8 mouse cellular contexts compared by ENCODE assay signal in genomic region chr16:20805086-20805485, GRCm38 (mm10).
DNase-seq lines count a peak whose midpoint lies in the region; ATAC-seq and TF ChIP-seq lines count a peak whose summit lies in the region.

No protein-coding gene starts in this region.

- H3K9me3 ChIP-seq in embryonic facial prominence, embryonic 14.5 days (ENCODE audit: control insufficient read depth, low read length) = no peaks in the 10 kb centered on the region
- H3K9me3 ChIP-seq in intestine, embryonic 14.5 days (ENCODE audit: control insufficient read depth, low read length) = no peaks in the 10 kb centered on the region

- ATAC-seq in embryonic facial prominence, embryonic 14.5 days (ENCODE audit: low read depth) = peak; percentile 31
- ATAC-seq in intestine, embryonic 14.5 days (replicated peaks; ENCODE audit: low FRiP score, low TSS enrichment, low read depth) = no peak
- no peak for ATAC-seq in CD4-positive, CD25-positive, alpha-beta regulatory T cell, adult 4 months

- no peak for TF ChIP-seq CTCF in layer of hippocampus, adult 2 months (conservative IDR thresholded peaks at IDR 0.05)

- no peaks in the 10 kb centered on the region for H3K36me3 ChIP-seq in embryonic facial prominence, embryonic 14.5 days (ENCODE audit: control insufficient read depth, insufficient read depth, low read length)
- no peaks in the 10 kb centered on the region for H3K36me3 ChIP-seq in intestine, embryonic 14.5 days (ENCODE audit: control insufficient read depth, insufficient read depth, low read length)

- peak overlapping the region; percentile 71; the same call in 1 of the 2 replicates for H3K27ac ChIP-seq in layer of hippocampus, adult 2 months
- H3K27ac ChIP-seq in embryonic facial prominence, embryonic 14.5 days (replicated peaks; ENCODE audit: low read depth, low read length) = peak overlapping the region; percentile 71
- H3K27ac ChIP-seq in intestine, embryonic 14.5 days (ENCODE audit: low read depth) = peak overlapping the region; percentile 66

- DNase-seq in layer of hippocampus, adult 2 months (ENCODE audit: low spot score in 2 of 2) = no peak
- no peak for DNase-seq in layer of hippocampus, postnatal 25 days (ENCODE audit: extremely low spot score in 1 of 2, low spot score in 1 of 2)
- DNase-seq in embryonic facial prominence, embryonic 14.5 days (ENCODE audit: low spot score) = peak; percentile 66
- DNase-seq in intestine, embryonic 14.5 days (ENCODE audit: low spot score) = peak; percentile 57
- DNase-seq in neural tube, embryonic 10.5 days (ENCODE audit: extremely low spot score, low spot score) = peak; percentile 52
- DNase-seq in right cerebral cortex, adult 2 months (ENCODE audit: low spot score in 2 of 2) = no peak
- DNase-seq in ovary, postnatal 36 days (ENCODE audit: low spot score) = no peak

- H3K9ac ChIP-seq in embryonic facial prominence, embryonic 14.5 days (ENCODE audit: low read depth, low read length) = no peak overlapping the region; the same call in 1 of the 2 replicates
- no peak overlapping the region for H3K9ac ChIP-seq in intestine, embryonic 14.5 days (ENCODE audit: low read length)

- peak overlapping the region; percentile 54 for H3K4me2 ChIP-seq in embryonic facial prominence, embryonic 14.5 days (ENCODE audit: low read depth, low read length)
- peak overlapping the region; percentile 59 for H3K4me2 ChIP-seq in intestine, embryonic 14.5 days (ENCODE audit: low read length)

- 10% methylated on average over 6 of the region's 6 CpGs for whole genome bisulfite sequencing in embryonic facial prominence, embryonic 14.5 days
- 18% methylated on average over 6 of the region's 6 CpGs for WGBS in intestine, embryonic 14.5 days

- peaks cover 11% of the 10 kb centered on the region; the same call in 1 of the 2 replicates for H3K4me1 ChIP-seq in embryonic facial prominence, embryonic 14.5 days (ENCODE audit: control insufficient read depth, insufficient read depth, low read length)
- peaks cover 16% of the 10 kb centered on the region for H3K4me1 ChIP-seq in intestine, embryonic 14.5 days (replicated peaks; ENCODE audit: control insufficient read depth, insufficient read depth, low read length)

- H3K4me3 ChIP-seq in layer of hippocampus, adult 2 months = peak overlapping the region; percentile 54
- peak overlapping the region; percentile 30 for H3K4me3 ChIP-seq in embryonic facial prominence, embryonic 14.5 days (ENCODE audit: low read depth, low read length)
- H3K4me3 ChIP-seq in intestine, embryonic 14.5 days (ENCODE audit: low read depth, low read length) = no peak overlapping the region

- no peaks in the 10 kb centered on the region for H3K27me3 ChIP-seq in embryonic facial prominence, embryonic 14.5 days (replicated peaks; ENCODE audit: control insufficient read depth, insufficient read depth, low read length)
- no peaks in the 10 kb centered on the region for H3K27me3 ChIP-seq in intestine, embryonic 14.5 days (replicated peaks; ENCODE audit: control insufficient read depth, insufficient read depth, low read length)

Comparison
In these comparisons a context has a peak if more than half of its experiments do, and no peak if none do; other contexts are left out.
1. DNase-seq: peak in embryonic facial prominence, embryonic 14.5 days (single experiment), intestine, embryonic 14.5 days (single experiment) and neural tube, embryonic 10.5 days (single experiment); none in layer of hippocampus, adult 2 months (0 of 2), layer of hippocampus, postnatal 25 days (0 of 2), right cerebral cortex, adult 2 months (0 of 2) and ovary, postnatal 36 days (single experiment).
2. Peak in every context shown above with its lines, with median percentiles within 50 percentile points of each other: H3K27ac ChIP-seq.